Mouse (Mus musculus): ENCODE results near the gene Rangap1.

GRCm38 (mm10) chr15:81723653-81724052 is 21.7 kb downstream of the Rangap1 start:
- TF ChIP-seq CTCF (IDR thresholded peaks at IDR 0.05; ENCODE audit: insufficient read depth, low read length) (no peak), POLR2A (IDR thresholded peaks at IDR 0.05; ENCODE audit: borderline replicate concordance, extremely low read depth, low read depth, low read length) (no peak)
